Comparison of ENCODE assay signal across 8 mouse cellular contexts in genomic region chr2:158767742-158768339, GRCm38 (mm10). TPM values are rescaled to one million over a fixed set of nuclear protein-coding genes. Genes with fewer than 3 reads are reported as not detected.
DNase-seq lines count a peak whose midpoint lies in the region; ATAC-seq lines count a peak whose summit lies in the region.

Gene Fam83d (plus strand): TSS chr2:158768093.

- peak within 1 kb of the TSS; percentile 80 for H3K4me3 ChIP-seq in hindbrain, embryonic 11.5 days (ENCODE audit: low read depth, low read length)

- no peaks in the 10 kb centered on the region for H3K36me3 ChIP-seq in hindbrain, embryonic 11.5 days (ENCODE audit: control insufficient read depth, insufficient read depth, low read length)

- H3K4me2 ChIP-seq in hindbrain, embryonic 11.5 days (replicated peaks; ENCODE audit: low read depth, low read length): peak within 1 kb of the TSS; percentile 80

- H3K9me3 ChIP-seq in hindbrain, embryonic 11.5 days (ENCODE audit: control insufficient read depth, low read length): no peaks in the 10 kb centered on the region

- no peaks in the 10 kb centered on the region for H3K27me3 ChIP-seq in hindbrain, embryonic 11.5 days (ENCODE audit: control insufficient read depth, insufficient read depth, low read length)

- peak; percentile 99 for ATAC-seq in hindbrain, embryonic 11.5 days (ENCODE audit: low FRiP score)

- peaks cover 3% of the 10 kb centered on the region; the same call in 1 of the 2 replicates for H3K4me1 ChIP-seq in hindbrain, embryonic 11.5 days (replicated peaks; ENCODE audit: control insufficient read depth, insufficient read depth, low read length)

- peak within 1 kb of the TSS; percentile 70 for H3K9ac ChIP-seq in hindbrain, embryonic 11.5 days (ENCODE audit: low read depth, low read length)

- WGBS in hindbrain, embryonic 11.5 days: under 1% methylated on average over 48 of the region's 48 CpGs

- H3K27ac ChIP-seq in hindbrain, embryonic 11.5 days (ENCODE audit: low read depth, low read length): peak within 1 kb of the TSS; percentile 33; the same call in 1 of the 2 replicates

- DNase-seq in Muller cell, postnatal 12 days (ENCODE audit: inconsistent ontology term): peak; percentile 98
- peak; percentile 76 for DNase-seq in cerebellum, adult 9-11 months
- DNase-seq in frontal cortex, adult 2 months (ENCODE audit: extremely low spot score in 1 of 2, low spot score in 1 of 2): peak; percentile 91 to 97
- peak; percentile 95 for DNase-seq in hindbrain, embryonic 11.5 days (ENCODE audit: low spot score)
- peak; percentile 97 for DNase-seq in layer of hippocampus, postnatal 10 days (ENCODE audit: low spot score in 2 of 2)
- DNase-seq in lung, postnatal 10 days: peak; percentile 98
- peak; percentile 93 for DNase-seq in ovary, postnatal 36 days (ENCODE audit: low spot score)
- DNase-seq in thymus, postnatal 25 days: peak; percentile 97

RNA-seq across cellular contexts. Expression of gene Fam83d, which starts in this region (rescaled TPM):
- 3.3 and 3.5 TPM in 2 replicates for polyA plus RNA-seq in frontal cortex, adult 2 months (2012; rRNA removed)
- 37.8 and 38.3 TPM in 2 replicates for polyA plus RNA-seq in hindbrain, embryonic 11.5 days (2014; fragmentation: Nextera tagmentation; extraction: Ambion mirVana)
- 1 to 10 TPM; 1.5 to 2.1 TPM for total RNA-seq in layer of hippocampus, postnatal 10 days (2021)

Comparison
In these comparisons a context has a peak if more than half of its experiments do, and no peak if none do; other contexts are left out.
1. Peak in every context shown above with its lines: DNase-seq, ATAC-seq, H3K4me3 ChIP-seq and H3K27ac ChIP-seq.